Mouse (Mus musculus): ENCODE measurements around the gene Vgll4. TPM values are rescaled to one million over a fixed set of nuclear protein-coding genes. Genes with fewer than 3 reads are reported as not detected.

Gene Vgll4
- total and polyA plus RNA-seq, 3 experiments: 34.6 to 73.7 (median 37.3) TPM

DNA sequence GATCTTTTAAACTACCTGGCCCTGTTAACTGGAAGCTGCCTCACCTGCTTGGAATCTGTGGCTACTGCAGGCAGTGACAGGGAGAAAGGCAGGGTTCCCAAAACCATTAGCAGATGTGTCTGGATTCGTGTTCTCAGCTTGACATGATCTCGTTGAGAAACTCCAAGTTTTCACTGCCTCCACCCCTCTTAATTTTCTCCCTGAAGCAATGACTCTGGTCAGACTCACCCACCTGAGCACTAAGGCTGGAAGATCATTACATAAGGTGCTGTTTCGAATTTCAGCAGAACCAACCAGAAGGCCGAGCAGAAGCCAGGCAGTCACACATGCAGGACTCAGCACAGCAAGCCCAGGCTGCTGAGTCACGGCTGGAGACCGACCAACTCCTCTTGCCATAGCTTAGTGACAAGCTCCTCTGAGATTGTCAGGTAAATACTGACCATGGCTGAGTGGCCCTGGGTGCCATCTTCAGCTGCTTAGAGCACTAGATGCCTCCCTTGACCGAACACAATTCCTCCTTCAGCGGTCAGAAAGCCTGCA is 35.6 kb upstream of the Vgll4 start:
- H3K9ac ChIP-seq (ENCODE audit: insufficient read depth, low read depth): peak overlapping the region; percentile 20
- in situ Hi-C loops (cut with MboI; ENCODE audit: low pct_ligation_motif_present, low pct_unique_long_range_greater_than_20kb, low sequenced_read_pairs) (no loop called here), dilution Hi-C loops (cut with MboI; ENCODE audit: extremely low pct_ligation_motif_present, extremely low pct_unique_long_range_greater_than_20kb, low sequenced_read_pairs) (no loop called here)
- H3K27me3 ChIP-seq (replicated peaks): no peaks in the 10 kb centered on the region
- no peaks in the 10 kb centered on the region for H3K9me3 ChIP-seq (replicated peaks; ENCODE audit: low read length)
- peaks cover 42 to 81% of the 10 kb centered on the region in 2 experiments for H3K4me1 ChIP-seq (ENCODE audit: control insufficient read depth in 1 of 2, insufficient read depth in 2 of 2)
- no peaks in the 10 kb centered on the region for H3K79me2 ChIP-seq (replicated peaks; ENCODE audit: control insufficient read depth, extremely low read depth, insufficient read depth, poor library complexity, severe bottlenecking)
- DNase-seq (ENCODE audit: extremely low read depth): no peak
- peak overlapping the region in 1 of 3 experiments; percentile 14 for H3K4me3 ChIP-seq (replicated peaks in 1 of 3; ENCODE audit: low read depth in 2 of 3, low read length in 2 of 3, poor library complexity in 1 of 3)
- H3K4me2 ChIP-seq (ENCODE audit: insufficient read depth, low read depth, poor library complexity, severe bottlenecking): peak overlapping the region; percentile 52; the same call in 1 of the 2 replicates
- H3K36me3 ChIP-seq (replicated peaks in 1 of 2; ENCODE audit: control insufficient read depth in 1 of 2, insufficient read depth in 1 of 2, low read length in 1 of 2): peaks cover 12 to 56% of the 10 kb centered on the region in 2 experiments
- 0 out of 2 replicates have a peak, but pooled peaks have one; percentile 10 for TF ChIP-seq MAFK (IDR thresholded peaks at IDR 0.05; ENCODE audit: insufficient replicate concordance, low read length)
- TF ChIP-seq MEF2A (IDR thresholded peaks at IDR 0.05; ENCODE audit: borderline replicate concordance, low read depth, low read length): no peak
- no peak for TF ChIP-seq SMC3 (IDR thresholded peaks at IDR 0.05; ENCODE audit: low read depth, low read length)
- TF ChIP-seq USF2 (conservative IDR thresholded peaks at IDR 0.05; ENCODE audit: low read depth, low read length): no peak
- TF ChIP-seq JUN (IDR thresholded peaks at IDR 0.05; ENCODE audit: insufficient read depth, low read depth, low read length): no peak
- TF ChIP-seq ELF1 (IDR thresholded peaks at IDR 0.05; ENCODE audit: low read depth, low read length): no peak
- peak overlapping the region; percentile 93 for H3K27ac ChIP-seq (ENCODE audit: insufficient read depth, low read depth)

DNA sequence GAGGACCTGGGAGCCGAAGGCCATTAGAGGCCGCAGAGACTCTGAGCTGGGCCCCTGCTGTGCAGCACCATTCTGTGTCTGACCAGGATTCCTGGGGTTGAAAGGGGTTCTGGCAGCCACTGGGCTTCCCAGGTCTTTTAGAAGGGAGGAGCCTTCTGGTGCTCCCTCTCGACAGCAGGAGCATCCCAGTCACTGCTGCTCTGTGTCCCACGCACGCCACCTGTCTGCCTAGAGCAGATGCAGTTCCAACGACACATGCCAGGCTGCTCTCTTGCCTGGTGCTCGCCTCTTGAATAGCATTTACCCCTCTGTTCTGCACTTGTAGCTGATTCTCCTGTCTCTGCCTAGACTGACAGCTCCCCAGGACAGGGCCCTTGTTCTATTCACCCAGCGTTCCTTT is 34.8 kb upstream of the Vgll4 start:
- Histone ChIP-seq H3K27me3 (replicated peaks) (no peaks in the 10 kb centered on the region), H3K9ac (ENCODE audit: insufficient read depth, low read depth) (no peak overlapping the region), H3K4me2 (ENCODE audit: insufficient read depth, low read depth, poor library complexity, severe bottlenecking) (no peak overlapping the region), H3K4me3 (replicated peaks in 1 of 3; ENCODE audit: low read depth in 2 of 3, low read length in 2 of 3, poor library complexity in 1 of 3) (no peak overlapping the region), H3K9me3 (replicated peaks; ENCODE audit: low read length) (no peaks in the 10 kb centered on the region), H3K79me2 (replicated peaks; ENCODE audit: control insufficient read depth, extremely low read depth, insufficient read depth, poor library complexity, severe bottlenecking) (no peaks in the 10 kb centered on the region), H3K36me3 (replicated peaks in 1 of 2; ENCODE audit: control insufficient read depth in 1 of 2, insufficient read depth in 1 of 2, low read length in 1 of 2) (peaks cover 20 to 64% of the 10 kb centered on the region in 2 experiments), H3K27ac (ENCODE audit: insufficient read depth, low read depth) (peak overlapping the region; percentile 93; the same call in 1 of the 2 replicates), H3K4me1 (ENCODE audit: control insufficient read depth in 1 of 2, insufficient read depth in 2 of 2) (peaks cover 39 to 73% of the 10 kb centered on the region in 2 experiments)
- in situ Hi-C loops (cut with MboI; ENCODE audit: low pct_ligation_motif_present, low pct_unique_long_range_greater_than_20kb, low sequenced_read_pairs): no loop called here
- dilution Hi-C loops (cut with MboI; ENCODE audit: extremely low pct_ligation_motif_present, extremely low pct_unique_long_range_greater_than_20kb, low sequenced_read_pairs): no loop called here
- no peak for TF ChIP-seq MYC (IDR thresholded peaks at IDR 0.05; ENCODE audit: low read depth, low read length)
- TF ChIP-seq CTCF (conservative IDR thresholded peaks at IDR 0.05 in 1 of 2, IDR thresholded peaks at IDR 0.05 in 1 of 2; ENCODE audit: low read depth in 2 of 2, low read length in 2 of 2): peak in 1 of 2 experiments; percentile 23; a peak in 1 of 4 replicates
- TF ChIP-seq UBTF (IDR thresholded peaks at IDR 0.05; ENCODE audit: low read depth, low read length): no peak
- TF ChIP-seq POLR2AphosphoS2 (IDR thresholded peaks at IDR 0.05; ENCODE audit: low read depth, low read length): no peak
- TF ChIP-seq SMC3 (IDR thresholded peaks at IDR 0.05; ENCODE audit: low read depth, low read length): peak; percentile 5; the same call in 1 of the 2 replicates
- TF ChIP-seq HCFC1 (IDR thresholded peaks at IDR 0.05; ENCODE audit: low read depth, low read length): no peak
- DNase-seq (ENCODE audit: extremely low read depth): no peak

DNA sequence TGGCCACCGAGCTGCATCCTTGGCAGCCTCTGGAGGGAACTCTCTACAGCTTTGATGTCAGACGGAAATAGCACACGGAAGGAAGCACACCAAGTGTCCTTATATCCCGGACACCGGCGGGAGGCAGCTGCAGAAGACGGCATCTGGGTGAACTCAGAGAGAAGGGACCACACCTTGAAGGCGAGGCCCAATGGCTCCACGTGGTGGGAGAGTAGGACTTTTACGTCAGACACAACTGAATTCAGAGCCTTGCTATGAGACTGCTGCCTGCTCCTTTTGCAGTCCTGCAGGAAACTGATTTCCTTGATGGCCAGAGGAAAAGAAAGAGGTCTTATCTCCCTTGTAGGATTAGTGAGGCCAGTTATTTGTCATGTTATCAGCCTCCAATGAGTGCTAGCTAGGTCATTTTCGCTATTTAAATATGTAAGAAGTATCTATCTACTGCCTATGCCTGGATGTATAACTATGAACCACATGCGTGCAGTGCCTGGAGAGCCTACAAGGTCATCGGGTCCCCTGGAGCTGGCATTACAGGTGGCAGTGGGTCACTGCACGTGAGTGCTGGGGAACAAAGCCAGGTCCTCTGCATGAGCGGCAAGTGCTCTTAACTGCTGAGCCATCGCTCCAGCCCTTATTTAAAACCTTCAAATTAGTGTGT is 28.7 kb upstream of the Vgll4 start:
- peaks cover 2 to 23% of the 10 kb centered on the region in 2 experiments; a peak in 3 of 4 replicates for H3K4me1 ChIP-seq (ENCODE audit: control insufficient read depth in 1 of 2, insufficient read depth in 2 of 2)
- in situ Hi-C loops (cut with MboI; ENCODE audit: low pct_ligation_motif_present, low pct_unique_long_range_greater_than_20kb, low sequenced_read_pairs): no loop called here
- H3K27ac ChIP-seq (ENCODE audit: insufficient read depth, low read depth): no peak overlapping the region
- peaks cover 5% of the 10 kb centered on the region for H3K9me3 ChIP-seq (replicated peaks; ENCODE audit: low read length)
- no peaks in the 10 kb centered on the region for H3K27me3 ChIP-seq (replicated peaks)
- dilution Hi-C loops (cut with MboI; ENCODE audit: extremely low pct_ligation_motif_present, extremely low pct_unique_long_range_greater_than_20kb, low sequenced_read_pairs): no loop called here
- H3K36me3 ChIP-seq (replicated peaks in 1 of 2; ENCODE audit: control insufficient read depth in 1 of 2, insufficient read depth in 1 of 2, low read length in 1 of 2): peaks cover 28 to 56% of the 10 kb centered on the region in 2 experiments
- TF ChIP-seq EP300 (IDR thresholded peaks at IDR 0.05; ENCODE audit: low read length): no peak
- no peak for TF ChIP-seq ZMIZ1 (IDR thresholded peaks at IDR 0.05; ENCODE audit: low read depth, low read length)
- TF ChIP-seq CHD2 (IDR thresholded peaks at IDR 0.05; ENCODE audit: low read length): no peak
- no peak for TF ChIP-seq IRF4 (IDR thresholded peaks at IDR 0.05; ENCODE audit: low read depth, low read length)
- no peak for TF ChIP-seq USF1 (IDR thresholded peaks at IDR 0.05; ENCODE audit: low read depth, low read length)
- TF ChIP-seq E2F4 (IDR thresholded peaks at IDR 0.05; ENCODE audit: insufficient replicate concordance, low read depth, low read length): no peak
- TF ChIP-seq JUND (conservative IDR thresholded peaks at IDR 0.05; ENCODE audit: low read depth, low read length): no peak
- no peak for TF ChIP-seq ZNF384 (IDR thresholded peaks at IDR 0.05; ENCODE audit: low read depth, low read length)
- TF ChIP-seq TBP (conservative IDR thresholded peaks at IDR 0.05; ENCODE audit: low read depth, low read length): no peak
- TF ChIP-seq POLR2AphosphoS2 (IDR thresholded peaks at IDR 0.05; ENCODE audit: low read depth, low read length): no peak
- no peak for TF ChIP-seq NRF1 (IDR thresholded peaks at IDR 0.05; ENCODE audit: low read depth, low read length)
- no peak overlapping the region for H3K4me2 ChIP-seq (ENCODE audit: insufficient read depth, low read depth, poor library complexity, severe bottlenecking)
- no peak for DNase-seq (ENCODE audit: extremely low read depth)
- no peaks in the 10 kb centered on the region for H3K79me2 ChIP-seq (replicated peaks; ENCODE audit: control insufficient read depth, extremely low read depth, insufficient read depth, poor library complexity, severe bottlenecking)
- H3K9ac ChIP-seq (ENCODE audit: insufficient read depth, low read depth): no peak overlapping the region
- H3K4me3 ChIP-seq (replicated peaks in 1 of 3; ENCODE audit: low read depth in 2 of 3, low read length in 2 of 3, poor library complexity in 1 of 3): no peak overlapping the region

All from CH12.LX (cell line).